In genomic region chr5:106539286-106539685, GRCm38 (mm10) we compare ENCODE assay signal across 12 mouse cellular contexts.
"Had no signal": no experiment of that assay in that cellular context is flagged by ENCODE, and none has a peak within 500 bp of the region (broad histone marks: within the 10 kb centered on the region; RNA-seq: fewer than 3 reads in every experiment).

No protein-coding gene starts in this region.

- DNase-seq: left cerebral cortex, postnatal 4 days; liver; liver, embryonic 13.5 days; liver, postnatal 0 days; lung, adult 18-20 months; lung, adult 2 months; lung, embryonic 14.5 days; lung, postnatal 10 days; lung, postnatal 14 days; lung, postnatal 36 days; lung, postnatal 4 days; midbrain, embryonic 14.5 days had no signal
